Mouse (Mus musculus) forebrain, embryonic 13.5 days (tissue): Measurements from ENCODE around the gene Rwdd4a. TPM values are rescaled to one million over a fixed set of nuclear protein-coding genes. Genes with fewer than 3 reads are reported as not detected.

ENCODE experiments used
- ATAC-seq: fragments of 200-750 bp; cut with Nextera tagmentation; 2 replicates; pipeline ENCODE4 v1.8.0; 2017
- H3K27ac ChIP-seq: fragments of 300-500 bp; sonication (generic); 2 replicates; pipeline ENCODE4 v1.5.1; 2015; ENCODE audit warnings: inconsistent platforms, mild to moderate bottlenecking, moderate library complexity
- H3K27me3 ChIP-seq: fragments of 300-500 bp; sonication (generic); 2 replicates; pipeline ENCODE4 v1.6.1; 2015; ENCODE audit warnings: mild to moderate bottlenecking, inconsistent platforms
- H3K36me3 ChIP-seq: fragments of 300-500 bp; sonication (generic); 2 replicates; pipeline ENCODE4 v1.6.1; 2015; ENCODE audit warnings: mild to moderate bottlenecking, inconsistent platforms; ENCODE audit not compliant: poor library complexity, severe bottlenecking
- H3K4me1 ChIP-seq: fragments of 300-500 bp; sonication (generic); 2 replicates; pipeline ENCODE4 v1.6.1; 2015; ENCODE audit warnings: inconsistent platforms
- H3K4me2 ChIP-seq: fragments of 300-500 bp; sonication (generic); 2 replicates; pipeline ENCODE4 v1.6.1; 2015; ENCODE audit warnings: inconsistent platforms, mild to moderate bottlenecking, moderate library complexity
- H3K4me3 ChIP-seq: fragments of 300-500 bp; sonication (generic); 2 replicates; pipeline ENCODE4 v1.5.1; 2015; ENCODE audit warnings: mild to moderate bottlenecking, inconsistent platforms
- H3K9ac ChIP-seq: fragments of 300-500 bp; sonication (generic); 2 replicates; pipeline ENCODE4 v1.6.1; 2015; ENCODE audit warnings: mild to moderate bottlenecking, inconsistent platforms
- H3K9me3 ChIP-seq: fragments of 300-500 bp; sonication (generic); replicated peaks from 2 replicates; pipeline ENCODE4 v1.6.1; 2016; ENCODE audit warnings: inconsistent platforms
- WGBS: fragments of 180-500 bp; shearing (Covaris S2); methylation state at CpG from one replicate; pipeline ENCODE4 v1.1.7; 2015; 5-methylcytosine and 5-hydroxymethylcytosine counted together
- polyA plus RNA-seq: library from polyadenylated mRNA; unstranded; fragments of >200 nt; fragmentation: Nextera tagmentation; extraction: Ambion mirVana; gene quantifications from 2 replicates; pipeline ENCODE4 v1.2.1, GENCODE M21; 2015

Rwdd4a gene
- polyA plus RNA-seq, 1 experiment from 2014 or later = 45.3 TPM

DNA sequence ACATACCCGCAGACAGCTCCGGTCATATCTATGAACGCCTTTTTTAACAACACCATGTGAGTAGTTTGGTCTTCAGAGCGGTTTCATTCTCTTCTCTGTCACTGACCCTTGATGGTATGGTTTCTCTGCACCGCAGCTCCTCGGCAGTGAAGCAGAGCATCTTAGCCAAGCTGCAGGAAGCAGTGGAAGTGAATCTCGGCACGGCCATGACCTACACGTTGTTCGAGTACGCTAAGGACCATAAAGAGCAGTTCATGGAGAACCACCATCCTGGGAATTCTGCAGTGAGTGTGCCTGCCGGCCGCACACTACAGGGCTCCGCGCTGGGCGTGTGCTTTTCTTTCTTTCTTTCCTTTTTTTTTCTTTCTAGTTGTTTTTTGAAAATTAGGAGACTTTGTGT is 9.3 kb downstream of the Rwdd4a start:
- WGBS = 95% methylated on average over 16 of the region's 16 CpGs
- Histone ChIP-seq H3K4me1 (no peaks in the 10 kb centered on the region), H3K9ac (no peak overlapping the region), H3K4me2 (no peak overlapping the region), H3K27ac (no peak overlapping the region), H3K4me3 (no peak overlapping the region), H3K36me3 (peaks cover 76% of the 10 kb centered on the region), H3K27me3 (no peaks in the 10 kb centered on the region), H3K9me3 (no peaks in the 10 kb centered on the region)
- no peak for ATAC-seq

DNA sequence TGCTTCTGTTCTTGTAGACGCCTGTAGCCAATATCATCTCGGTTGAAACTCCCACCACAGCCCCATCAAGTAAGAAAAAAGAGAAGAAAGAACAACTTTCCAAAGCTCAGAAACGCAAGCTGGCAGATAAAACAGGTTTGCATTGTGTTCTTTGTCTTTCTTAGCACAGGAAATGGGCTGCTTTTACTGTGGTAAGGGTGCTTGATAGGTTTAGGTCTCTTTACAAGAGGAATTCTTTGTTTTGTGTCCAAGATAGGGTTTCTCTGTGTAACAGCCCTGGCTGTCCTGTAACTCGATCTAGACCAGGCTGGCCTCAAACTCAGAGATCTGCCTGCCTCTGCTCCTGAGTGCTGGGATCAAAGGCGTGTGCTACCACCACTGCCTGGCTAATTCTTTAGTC is 10.6 kb downstream of the Rwdd4a start:
- ATAC-seq = no peak
- H3K36me3 ChIP-seq = peaks cover 80% of the 10 kb centered on the region
- H3K27me3 ChIP-seq = no peaks in the 10 kb centered on the region
- no peak overlapping the region for H3K9ac ChIP-seq
- H3K27ac ChIP-seq = no peak overlapping the region
- no peak overlapping the region for H3K4me2 ChIP-seq
- 94% methylated on average over 5 of the region's 5 CpGs for WGBS
- H3K4me1 ChIP-seq = no peaks in the 10 kb centered on the region
- H3K4me3 ChIP-seq = no peak overlapping the region
- no peaks in the 10 kb centered on the region for H3K9me3 ChIP-seq

DNA sequence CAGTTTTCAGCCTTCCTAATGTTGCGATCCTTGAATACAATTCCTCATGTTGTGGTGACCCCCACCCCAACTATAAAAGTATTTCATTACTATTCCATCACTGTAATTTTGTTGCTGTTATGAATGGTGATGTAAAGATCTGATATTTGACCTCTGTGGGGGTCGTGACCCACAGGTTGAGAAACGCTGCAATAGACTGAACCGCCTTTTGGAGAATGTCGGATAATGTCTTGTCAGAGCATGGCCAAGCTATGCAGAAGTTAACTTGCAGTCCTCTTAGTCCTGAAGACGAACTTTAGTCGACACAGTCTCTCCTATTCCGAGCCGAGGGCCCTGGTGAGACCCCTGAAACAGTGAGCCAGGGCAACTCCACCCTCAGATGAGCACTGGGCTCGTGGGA is 13.6 kb downstream of the Rwdd4a start:
- Histone ChIP-seq H3K36me3 (peaks cover 87% of the 10 kb centered on the region), H3K27ac (no peak overlapping the region), H3K4me3 (no peak overlapping the region), H3K4me2 (no peak overlapping the region), H3K27me3 (no peaks in the 10 kb centered on the region), H3K9me3 (no peaks in the 10 kb centered on the region), H3K4me1 (no peaks in the 10 kb centered on the region), H3K9ac (no peak overlapping the region)
- 97% methylated on average over 10 of the region's 10 CpGs for WGBS
- ATAC-seq = no peak

DNA sequence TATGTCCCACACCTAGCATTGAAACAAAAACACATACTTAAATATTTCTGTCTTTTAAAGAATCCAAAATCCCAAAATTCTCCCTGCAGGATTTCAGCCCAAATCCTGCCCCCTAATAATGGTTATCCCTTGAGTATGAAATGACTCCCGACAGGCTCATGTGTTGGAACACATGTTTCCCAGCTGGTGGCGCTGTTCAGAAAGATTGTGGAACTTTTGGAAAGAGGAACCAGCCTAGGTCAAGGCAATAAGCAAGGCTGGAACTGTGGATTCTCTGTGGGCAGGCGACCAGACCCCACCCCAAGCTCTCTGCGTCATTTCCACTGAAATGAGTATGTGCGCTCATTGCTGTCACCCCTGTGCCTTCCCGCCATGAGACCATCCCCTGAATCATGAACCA is 20.1 kb downstream of the Rwdd4a start:
- Histone ChIP-seq H3K27me3 (no peaks in the 10 kb centered on the region), H3K4me1 (no peaks in the 10 kb centered on the region), H3K36me3 (peaks cover 39% of the 10 kb centered on the region), H3K4me3 (no peak overlapping the region), H3K9me3 (no peaks in the 10 kb centered on the region), H3K4me2 (no peak overlapping the region), H3K9ac (no peak overlapping the region), H3K27ac (no peak overlapping the region)
- no peak for ATAC-seq
- WGBS = 87% methylated on average over 6 of the region's 6 CpGs

DNA sequence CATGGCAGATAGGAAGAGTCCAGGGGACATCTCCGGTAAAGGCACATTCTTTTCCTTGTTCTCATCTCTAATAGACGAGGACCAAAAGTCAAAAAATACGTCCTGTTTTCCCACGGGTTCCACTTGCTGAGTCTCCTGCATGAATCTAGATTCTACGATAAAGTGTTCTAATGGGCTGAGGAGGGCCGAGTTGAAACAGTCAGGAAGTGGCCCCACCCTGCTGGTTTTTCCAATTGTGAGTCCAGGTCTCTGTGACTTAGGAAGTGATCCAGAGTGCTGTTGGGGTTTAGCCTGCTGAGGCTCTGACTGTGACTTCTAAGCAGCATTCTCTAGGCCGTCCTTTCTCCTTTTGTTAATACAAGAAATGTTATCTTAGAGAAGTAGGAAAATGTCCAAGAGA is 23.0 kb downstream of the Rwdd4a start:
- no peak for ATAC-seq
- 90% methylated on average over 7 of the region's 7 CpGs for WGBS
- Histone ChIP-seq H3K9me3 (no peaks in the 10 kb centered on the region), H3K4me1 (no peaks in the 10 kb centered on the region), H3K27me3 (no peaks in the 10 kb centered on the region), H3K9ac (no peak overlapping the region), H3K27ac (no peak overlapping the region), H3K36me3 (peaks cover 13% of the 10 kb centered on the region), H3K4me2 (no peak overlapping the region), H3K4me3 (no peak overlapping the region)

DNA sequence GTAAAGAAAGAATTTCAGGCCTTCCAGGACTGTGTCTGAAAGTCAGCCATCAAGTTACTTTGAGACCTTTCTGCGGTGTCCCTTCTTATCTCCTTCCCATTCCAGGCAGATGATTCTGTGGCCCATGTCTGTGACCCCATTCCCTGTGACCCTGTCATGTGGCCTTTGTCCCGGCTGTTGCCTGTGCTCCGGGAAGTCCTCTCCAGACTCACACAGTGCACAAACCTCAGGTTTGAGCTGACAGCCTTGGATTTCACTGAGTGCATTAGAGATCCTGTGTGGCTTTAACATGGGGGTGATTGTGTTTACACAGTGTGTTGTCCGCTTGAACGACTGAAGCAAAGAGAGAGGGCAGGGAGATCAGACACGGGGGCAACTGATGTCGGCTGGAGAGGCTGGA is 24.8 kb downstream of the Rwdd4a start:
- no peak overlapping the region for H3K9ac ChIP-seq
- no peaks in the 10 kb centered on the region for H3K4me1 ChIP-seq
- no peaks in the 10 kb centered on the region for H3K9me3 ChIP-seq
- ATAC-seq = no peak
- peaks cover 6% of the 10 kb centered on the region for H3K36me3 ChIP-seq
- no peak overlapping the region for H3K27ac ChIP-seq
- no peak overlapping the region for H3K4me3 ChIP-seq
- H3K27me3 ChIP-seq = no peaks in the 10 kb centered on the region
- no peak overlapping the region for H3K4me2 ChIP-seq
- WGBS = 55% methylated on average over 7 of the region's 7 CpGs

DNA sequence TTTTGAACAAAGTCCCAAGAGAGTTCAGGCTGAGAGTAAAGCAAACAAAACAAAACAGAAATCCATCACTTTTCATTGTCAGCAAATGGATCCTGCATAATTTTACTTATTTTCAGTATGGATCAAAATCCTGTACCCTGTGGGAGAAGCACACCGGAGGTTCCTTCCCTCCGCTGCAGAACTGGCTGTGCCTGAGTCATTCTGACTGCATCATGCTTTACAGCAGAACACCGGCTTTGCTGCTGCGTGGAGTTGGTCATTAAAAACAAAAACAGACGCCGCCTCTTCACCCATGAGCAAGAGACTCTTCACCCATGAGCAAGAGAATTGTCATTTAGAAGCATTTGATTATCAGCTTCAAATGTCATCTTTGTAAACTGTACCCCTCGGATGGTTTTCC is 27.3 kb downstream of the Rwdd4a start:
- no peak overlapping the region for H3K27ac ChIP-seq
- H3K27me3 ChIP-seq = no peaks in the 10 kb centered on the region
- 89% methylated on average over 7 of the region's 7 CpGs for WGBS
- no peaks in the 10 kb centered on the region for H3K4me1 ChIP-seq
- H3K4me3 ChIP-seq = no peak overlapping the region
- no peak overlapping the region for H3K4me2 ChIP-seq
- H3K9ac ChIP-seq = no peak overlapping the region
- ATAC-seq = no peak
- H3K36me3 ChIP-seq = no peaks in the 10 kb centered on the region
- H3K9me3 ChIP-seq = no peaks in the 10 kb centered on the region

DNA sequence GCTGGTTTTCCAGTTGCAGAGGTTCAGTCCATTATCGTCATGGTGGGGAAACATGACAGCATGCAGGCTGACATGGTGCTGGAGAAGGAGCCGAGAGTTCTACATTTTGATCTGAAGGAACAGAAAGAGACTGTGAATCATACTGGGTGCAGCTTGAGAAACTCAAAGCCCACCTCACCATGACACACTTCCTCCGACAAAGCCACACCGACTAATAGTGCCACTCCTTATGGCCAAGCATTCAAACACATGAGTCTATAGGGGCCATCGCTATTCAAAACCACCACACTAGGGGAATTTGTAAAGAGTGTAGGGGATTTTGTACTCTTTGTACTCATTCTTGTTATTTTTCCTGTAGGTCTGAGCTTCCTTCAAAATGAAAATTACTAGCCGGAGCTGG is 33.1 kb downstream of the Rwdd4a start:
- WGBS = 76% methylated on average over 6 of the region's 6 CpGs

DNA sequence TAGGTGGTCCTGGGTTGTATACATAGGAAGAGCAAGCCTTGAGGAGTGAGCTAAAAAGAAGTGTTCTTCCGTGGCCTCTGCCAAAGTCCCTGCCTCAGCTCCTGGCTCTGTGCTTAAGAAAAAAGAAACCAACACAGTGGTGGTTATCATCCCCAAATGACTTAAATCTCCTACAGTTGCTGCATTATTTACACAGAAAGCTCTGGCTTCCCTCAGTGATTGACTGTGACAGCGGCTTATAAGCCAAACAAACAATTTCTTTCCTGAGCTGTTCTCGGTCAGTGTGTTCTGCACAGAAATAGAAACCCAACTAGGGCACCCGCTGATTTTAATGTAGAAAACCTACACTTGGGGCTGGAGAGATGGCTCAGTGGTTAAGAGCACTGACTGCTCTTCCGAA is 34.6 kb downstream of the Rwdd4a start:
- Histone ChIP-seq H3K4me2 (no peak overlapping the region), H3K36me3 (no peaks in the 10 kb centered on the region), H3K27ac (no peak overlapping the region), H3K4me1 (no peaks in the 10 kb centered on the region), H3K9me3 (no peaks in the 10 kb centered on the region), H3K9ac (no peak overlapping the region), H3K4me3 (no peak overlapping the region), H3K27me3 (no peaks in the 10 kb centered on the region)
- no peak for ATAC-seq
- 87% methylated on average over 5 of the region's 5 CpGs for WGBS

More for the DNA sequence above, 33.1 kb downstream of the Rwdd4a start:
- no peaks in the 10 kb centered on the region for H3K27me3 ChIP-seq
- ATAC-seq = no peak
- no peaks in the 10 kb centered on the region for H3K36me3 ChIP-seq
- no peaks in the 10 kb centered on the region for H3K4me1 ChIP-seq
- no peaks in the 10 kb centered on the region for H3K9me3 ChIP-seq
- H3K4me2 ChIP-seq = no peak overlapping the region
- H3K27ac ChIP-seq = no peak overlapping the region
- H3K9ac ChIP-seq = no peak overlapping the region
- no peak overlapping the region for H3K4me3 ChIP-seq

DNA sequence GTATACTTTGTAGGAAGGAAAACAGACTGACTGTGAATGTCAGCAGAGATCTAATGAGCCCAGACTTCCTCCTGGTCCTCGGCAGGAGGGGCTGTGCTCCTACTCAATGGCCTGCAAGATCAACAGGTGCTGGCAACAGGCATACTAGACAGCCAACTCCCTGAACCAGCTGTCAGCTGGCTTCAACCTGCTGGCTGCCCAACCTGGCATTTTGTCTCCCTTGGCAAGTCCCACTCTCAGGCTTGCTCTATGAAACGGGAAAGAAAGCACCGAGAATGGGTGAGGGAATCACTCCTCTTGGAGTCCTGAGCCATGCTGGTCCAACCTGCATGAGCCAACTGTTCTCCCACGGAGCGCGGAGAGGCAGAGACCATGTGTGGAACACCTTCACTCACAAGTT is 36.7 kb downstream of the Rwdd4a start:
- no peaks in the 10 kb centered on the region for H3K4me1 ChIP-seq
- H3K27ac ChIP-seq = no peak overlapping the region
- H3K27me3 ChIP-seq = no peaks in the 10 kb centered on the region
- H3K36me3 ChIP-seq = no peaks in the 10 kb centered on the region
- H3K4me3 ChIP-seq = no peak overlapping the region
- H3K4me2 ChIP-seq = no peak overlapping the region
- H3K9me3 ChIP-seq = no peaks in the 10 kb centered on the region
- 86% methylated on average over 6 of the region's 6 CpGs for whole genome bisulfite sequencing
- H3K9ac ChIP-seq = no peak overlapping the region
- no peak for ATAC-seq

DNA sequence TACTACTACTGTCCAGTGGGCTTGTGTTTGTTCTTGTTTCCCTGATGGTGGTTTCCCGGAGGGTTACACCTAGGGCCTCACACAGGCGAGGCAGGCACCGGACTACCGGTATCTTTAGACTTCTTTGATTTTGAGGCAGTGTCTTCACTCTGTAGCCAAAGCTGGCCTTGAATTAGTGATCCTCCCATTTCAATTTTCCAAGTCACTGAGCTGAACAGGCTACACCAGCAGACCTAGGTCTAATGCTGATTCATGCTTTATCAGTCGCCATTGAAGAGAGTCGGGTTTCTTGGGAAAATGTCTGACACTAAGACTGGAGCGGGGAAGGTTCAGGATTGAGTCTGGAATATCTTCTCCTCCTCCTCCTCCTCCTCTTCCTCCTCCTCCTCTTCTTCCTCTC is 40.0 kb downstream of the Rwdd4a start:
- Histone ChIP-seq H3K27ac (no peak overlapping the region), H3K27me3 (no peaks in the 10 kb centered on the region), H3K4me2 (no peak overlapping the region), H3K4me3 (no peak overlapping the region), H3K36me3 (no peaks in the 10 kb centered on the region), H3K9me3 (no peaks in the 10 kb centered on the region), H3K4me1 (no peaks in the 10 kb centered on the region), H3K9ac (no peak overlapping the region)
- 88% methylated on average over 7 of the region's 7 CpGs for WGBS
- no peak for ATAC-seq

DNA sequence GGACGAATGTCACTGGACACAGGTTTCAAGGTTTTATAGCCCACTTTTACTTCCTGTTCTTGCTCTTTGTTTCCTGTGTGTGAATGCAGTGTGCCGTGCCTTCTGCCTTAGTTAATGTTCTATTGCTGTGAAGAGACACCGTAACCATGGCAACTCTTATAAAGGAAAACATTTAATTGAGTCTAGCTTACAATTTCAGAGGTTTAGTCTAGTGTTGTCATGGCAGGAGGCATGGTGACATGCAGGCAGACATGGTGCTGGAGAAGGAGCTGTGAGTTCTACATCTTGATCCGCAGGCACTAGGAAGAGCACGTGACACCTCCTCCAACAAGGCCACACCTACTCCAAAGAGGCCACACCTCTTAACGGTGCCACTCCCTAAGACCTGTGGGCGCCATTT is 48.0 kb downstream of the Rwdd4a start:
- Histone ChIP-seq H3K4me1 (0 out of 2 replicates have a peak, but pooled peaks cover 6% of the 10 kb centered on the region), H3K27ac (no peak overlapping the region), H3K36me3 (no peaks in the 10 kb centered on the region), H3K4me2 (no peak overlapping the region), H3K4me3 (no peak overlapping the region), H3K9me3 (no peaks in the 10 kb centered on the region), H3K9ac (no peak overlapping the region), H3K27me3 (no peaks in the 10 kb centered on the region)
- 75% methylated on average over 7 of the region's 7 CpGs for WGBS
- ATAC-seq = peak; percentile 41; the same call in 1 of the 2 replicates

DNA sequence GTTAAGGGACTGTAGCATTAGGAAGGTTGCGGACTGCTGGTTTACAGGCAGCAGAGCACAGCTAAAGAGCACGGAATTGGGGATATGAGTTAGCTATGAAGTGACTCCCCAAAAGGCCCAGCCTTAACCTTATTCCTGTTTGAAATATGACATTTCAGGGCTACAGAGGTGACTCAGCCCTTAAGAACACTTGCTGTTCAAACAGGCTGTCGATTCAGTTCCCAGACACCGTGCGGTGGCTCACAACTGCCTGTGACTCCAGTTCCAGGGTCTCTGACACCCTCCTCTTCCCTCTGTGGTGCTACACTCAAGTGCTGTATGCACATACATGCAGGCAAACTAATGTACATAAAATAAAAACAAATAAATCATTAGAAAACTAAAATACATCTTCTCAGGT is 55.2 kb downstream of the Rwdd4a start:
- Histone ChIP-seq H3K4me1 (no peaks in the 10 kb centered on the region), H3K27ac (no peak overlapping the region), H3K9me3 (no peaks in the 10 kb centered on the region), H3K36me3 (no peaks in the 10 kb centered on the region), H3K4me3 (no peak overlapping the region), H3K9ac (no peak overlapping the region), H3K4me2 (no peak overlapping the region), H3K27me3 (no peaks in the 10 kb centered on the region)
- 91% methylated on average over 5 of the region's 5 CpGs for WGBS
- no peak for ATAC-seq
